Mouse (Mus musculus) thymus, adult 2 months (tissue): Measurements from ENCODE around the gene Mknk1.

Experiments
- CTCF ChIP-seq: fragments of 200-500 bp; IDR thresholded peaks from 2 replicates; pipeline ENCODE4 v1.5.1; 2012; ENCODE audit warnings: mild to moderate bottlenecking, control low read depth, low read length, moderate library complexity, borderline replicate concordance; ENCODE audit not compliant: control insufficient read depth, poor library complexity, insufficient read depth; ENCODE audit errors: extremely low read depth
- POLR2A ChIP-seq: fragments of 200-500 bp; IDR thresholded peaks from 2 replicates; pipeline ENCODE4 v1.6.1; 2012; ENCODE audit warnings: mild to moderate bottlenecking, low read length, control low read depth, moderate library complexity; ENCODE audit not compliant: control insufficient read depth, poor library complexity, insufficient read depth; ENCODE audit errors: extremely low read depth

GRCm38 (mm10) chr4:115882195-115882594, 43.2 kb downstream of the Mknk1 start:
- TF ChIP-seq CTCF (no peak), POLR2A (no peak)
